Comparison of ENCODE assay signal across 25 mouse cellular contexts in the genomic region with DNA sequence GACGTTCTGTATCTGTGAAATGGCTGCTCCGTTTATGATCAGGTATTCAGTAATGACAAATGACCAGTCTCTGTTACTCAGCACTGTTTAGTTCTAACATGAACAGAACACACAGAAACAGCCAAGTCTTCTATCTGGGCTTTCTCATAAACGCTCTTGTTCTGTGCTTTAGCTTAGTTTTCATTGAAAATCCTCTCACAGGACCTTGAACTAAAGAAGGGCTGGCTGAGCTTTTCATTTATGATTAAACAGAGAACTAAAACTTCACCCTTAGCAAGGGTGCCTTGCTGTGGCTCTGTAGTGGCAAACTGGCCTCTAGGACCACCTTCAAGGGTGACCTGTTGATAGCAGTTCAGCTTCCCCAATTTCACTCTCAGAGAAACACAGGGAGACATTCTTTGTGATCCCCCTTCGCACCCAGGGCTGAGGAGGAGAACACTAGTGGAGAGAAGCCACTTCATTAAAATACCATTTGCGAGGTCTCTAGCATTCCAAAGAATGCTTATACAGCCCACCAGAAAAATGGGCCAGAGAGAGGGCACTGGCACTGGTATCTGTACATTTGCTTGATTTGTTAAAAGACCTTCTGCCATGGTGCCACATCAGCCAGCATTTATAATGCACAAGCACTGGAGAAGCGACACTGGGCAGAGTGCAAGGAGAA. TPM values are rescaled to one million over a fixed set of nuclear protein-coding genes. Genes with fewer than 3 reads are reported as not detected.
DNase-seq lines count a peak whose midpoint lies in the region; ATAC-seq and TF ChIP-seq lines count a peak whose summit lies in the region.
"Had no signal": no experiment of that assay in that cellular context is flagged by ENCODE, and none has a peak within 500 bp of the region (broad histone marks: within the 10 kb centered on the region; RNA-seq: fewer than 3 reads in every experiment).

No protein-coding gene starts in this region.

- peaks cover 13% of the 10 kb centered on the region for H3K4me1 ChIP-seq in limb, embryonic 15.5 days
- H3K4me1 ChIP-seq in limb, embryonic 10.5 days: peaks cover 17% of the 10 kb centered on the region
- H3K4me1 ChIP-seq in kidney, postnatal 0 days (replicated peaks; ENCODE audit: insufficient read depth, low read length): 0 out of 2 replicates have a peak, but pooled peaks cover 14% of the 10 kb centered on the region
- H3K4me1 ChIP-seq in stomach, embryonic 16.5 days (ENCODE audit: control insufficient read depth, insufficient read depth, low read length): peaks cover 18% of the 10 kb centered on the region
- H3K4me1 ChIP-seq: heart, embryonic 12.5 days had no signal

- H3K27me3 ChIP-seq in limb, embryonic 15.5 days: no peaks in the 10 kb centered on the region
- H3K27me3 ChIP-seq in limb, embryonic 10.5 days (ENCODE audit: low read depth, poor library complexity, severe bottlenecking): no peaks in the 10 kb centered on the region
- no peaks in the 10 kb centered on the region for H3K27me3 ChIP-seq in kidney, postnatal 0 days (ENCODE audit: insufficient read depth, low read length)
- H3K27me3 ChIP-seq in stomach, embryonic 16.5 days (ENCODE audit: control insufficient read depth, insufficient read depth, low read length): no peaks in the 10 kb centered on the region
- H3K27me3 ChIP-seq: heart, embryonic 12.5 days; limb, embryonic 12.5 days; megakaryocyte, embryonic 14.5 days; midbrain, embryonic 13.5 days had no signal

- H3K4me2 ChIP-seq in limb, embryonic 15.5 days: no peak overlapping the region
- no peak overlapping the region for H3K4me2 ChIP-seq in kidney, postnatal 0 days (ENCODE audit: low read length)
- no peak overlapping the region for H3K4me2 ChIP-seq in stomach, embryonic 16.5 days (ENCODE audit: low read depth, low read length)
- H3K4me2 ChIP-seq: heart, embryonic 12.5 days; hindbrain, embryonic 13.5 days; liver, embryonic 12.5 days; midbrain, embryonic 13.5 days had no signal

- 62% methylated on average over 6 of the region's 6 CpGs for WGBS in limb, embryonic 15.5 days
- WGBS in limb, embryonic 10.5 days: 85% methylated on average over 6 of the region's 6 CpGs
- WGBS in kidney, postnatal 0 days: 80% methylated on average over 6 of the region's 6 CpGs
- 57% methylated on average over 6 of the region's 6 CpGs for WGBS in stomach, embryonic 16.5 days

- no peaks in the 10 kb centered on the region for H3K36me3 ChIP-seq in limb, embryonic 15.5 days
- H3K36me3 ChIP-seq in limb, embryonic 10.5 days: no peaks in the 10 kb centered on the region
- no peaks in the 10 kb centered on the region for H3K36me3 ChIP-seq in kidney, postnatal 0 days (ENCODE audit: insufficient read depth, low read length)
- H3K36me3 ChIP-seq in stomach, embryonic 16.5 days (ENCODE audit: control insufficient read depth, insufficient read depth, low read length): no peaks in the 10 kb centered on the region
- H3K36me3 ChIP-seq: heart, embryonic 12.5 days; hindbrain, embryonic 13.5 days; limb, embryonic 12.5 days; liver, embryonic 12.5 days; midbrain, embryonic 13.5 days had no signal

- 0 out of 2 replicates have a peak overlapping the region, but pooled peaks have one; percentile 17 for H3K27ac ChIP-seq in limb, embryonic 15.5 days
- H3K27ac ChIP-seq in limb, embryonic 10.5 days: no peak overlapping the region
- H3K27ac ChIP-seq in kidney, postnatal 0 days: peak overlapping the region; percentile 100
- H3K27ac ChIP-seq in stomach, embryonic 16.5 days (ENCODE audit: low read length): peak overlapping the region; percentile 40; the same call in 1 of the 2 replicates
- H3K27ac ChIP-seq: heart, adult 2 months; hindbrain, embryonic 13.5 days; limb, embryonic 12.5 days; liver, embryonic 12.5 days; midbrain, embryonic 13.5 days had no signal

- ATAC-seq in limb, embryonic 15.5 days (ENCODE audit: insufficient number of reproducible peaks, low FRiP score, low TSS enrichment, low read depth): no peak
- no peak for ATAC-seq in kidney, postnatal 0 days (replicated peaks; ENCODE audit: low FRiP score, low read depth)
- ATAC-seq in stomach, embryonic 16.5 days (ENCODE audit: insufficient read depth, low FRiP score): no peak
- ATAC-seq: forebrain, postnatal 0 days; liver, embryonic 12.5 days; liver, postnatal 0 days; midbrain, embryonic 13.5 days had no signal

- H3K9ac ChIP-seq in limb, embryonic 15.5 days: no peak overlapping the region
- H3K9ac ChIP-seq in kidney, postnatal 0 days (ENCODE audit: low read depth, low read length): no peak overlapping the region
- H3K9ac ChIP-seq in stomach, embryonic 16.5 days (ENCODE audit: low read length): no peak overlapping the region
- H3K9ac ChIP-seq: forebrain, postnatal 0 days; heart, embryonic 12.5 days; hindbrain, embryonic 13.5 days; limb, embryonic 12.5 days; liver, embryonic 12.5 days; liver, postnatal 0 days; midbrain, embryonic 13.5 days had no signal

- no peak for TF ChIP-seq CTCF in kidney, postnatal 0 days (IDR thresholded peaks at IDR 0.05; ENCODE audit: low read depth)

- no peaks in the 10 kb centered on the region for H3K9me3 ChIP-seq in limb, embryonic 15.5 days
- H3K9me3 ChIP-seq in limb, embryonic 10.5 days (replicated peaks): no peaks in the 10 kb centered on the region
- H3K9me3 ChIP-seq in kidney, postnatal 0 days (replicated peaks; ENCODE audit: low read length): no peaks in the 10 kb centered on the region
- no peaks in the 10 kb centered on the region for H3K9me3 ChIP-seq in stomach, embryonic 16.5 days (replicated peaks; ENCODE audit: control insufficient read depth, low read length)
- H3K9me3 ChIP-seq: heart, embryonic 12.5 days; hindbrain, embryonic 13.5 days; limb, embryonic 12.5 days; liver, embryonic 12.5 days; megakaryocyte, embryonic 14.5 days; midbrain, embryonic 13.5 days had no signal

- peak; percentile 23 for DNase-seq in kidney, adult 18-20 months
- no peak for DNase-seq in kidney, postnatal 14 days
- DNase-seq in limb, embryonic 10.5 days (ENCODE audit: low spot score): no peak
- DNase-seq in kidney, postnatal 0 days (ENCODE audit: low spot score): no peak
- no peak for DNase-seq in urinary bladder, postnatal 10 days (ENCODE audit: low spot score)
- DNase-seq in layer of hippocampus, adult 8-10 months (ENCODE audit: low spot score in 2 of 2): no peak
- DNase-seq: adrenal gland, postnatal 25 days; cerebellum, adult 18-20 months; forebrain, postnatal 0 days; heart, adult 2 months; heart, postnatal 4 days; layer of hippocampus, postnatal 36 days; liver, postnatal 0 days; lung, postnatal 36 days; right cerebral cortex, postnatal 14 days; thymus, postnatal 4 days had no signal

- H3K4me3 ChIP-seq in limb, embryonic 15.5 days: no peak overlapping the region
- no peak overlapping the region for H3K4me3 ChIP-seq in limb, embryonic 10.5 days
- H3K4me3 ChIP-seq in kidney, postnatal 0 days (replicated peaks; ENCODE audit: low read depth, low read length): no peak overlapping the region
- no peak overlapping the region for H3K4me3 ChIP-seq in stomach, embryonic 16.5 days (replicated peaks; ENCODE audit: low read length)
- H3K4me3 ChIP-seq: erythroblast, embryonic 14.5 days; heart, adult 2 months; heart, embryonic 12.5 days; hindbrain, embryonic 13.5 days; limb, embryonic 12.5 days; liver, embryonic 12.5 days; megakaryocyte, embryonic 14.5 days; midbrain, embryonic 13.5 days had no signal

RNA-seq across cellular contexts. Expression of a gene that starts 3.2 kb away (rescaled TPM):
- polyA plus RNA-seq in limb, embryonic 15.5 days (2015; fragmentation: Nextera tagmentation; extraction: Ambion mirVana): 15.4 and 20.3 TPM in 2 replicates
- 12.2 and 16.6 TPM in 2 replicates for polyA plus RNA-seq in limb, embryonic 10.5 days (2016; fragmentation: Nextera tagmentation; extraction: Ambion mirVana)
- 24.7 and 25.9 TPM in 2 replicates for polyA plus RNA-seq in kidney, postnatal 0 days (2015; fragmentation: Nextera tagmentation; extraction: Ambion mirVana)
- polyA plus RNA-seq in stomach, embryonic 16.5 days (2015; fragmentation: Nextera tagmentation; extraction: Ambion mirVana): 16.3 and 18.3 TPM in 2 replicates
- 10 to 100 TPM; 50.6 to 79.0 (median 65.7) TPM for total RNA-seq in layer of hippocampus, adult 8-10 months (2022)
